Mouse (Mus musculus) liver, postnatal 0 days (tissue): ENCODE measurements around the gene Nr2f1.

Experiments
- CTCF ChIP-seq: sonication (generic); IDR thresholded peaks from 2 replicates; pipeline ENCODE4 v1.5.1; 2016; ENCODE audit warnings: antibody characterized with exemption, low read depth
- EP300 ChIP-seq: IDR thresholded peaks from 2 replicates; pipeline ENCODE4 v1.6.1; 2016; ENCODE audit warnings: antibody characterized with exemption, low read depth, mild to moderate bottlenecking

DNA sequence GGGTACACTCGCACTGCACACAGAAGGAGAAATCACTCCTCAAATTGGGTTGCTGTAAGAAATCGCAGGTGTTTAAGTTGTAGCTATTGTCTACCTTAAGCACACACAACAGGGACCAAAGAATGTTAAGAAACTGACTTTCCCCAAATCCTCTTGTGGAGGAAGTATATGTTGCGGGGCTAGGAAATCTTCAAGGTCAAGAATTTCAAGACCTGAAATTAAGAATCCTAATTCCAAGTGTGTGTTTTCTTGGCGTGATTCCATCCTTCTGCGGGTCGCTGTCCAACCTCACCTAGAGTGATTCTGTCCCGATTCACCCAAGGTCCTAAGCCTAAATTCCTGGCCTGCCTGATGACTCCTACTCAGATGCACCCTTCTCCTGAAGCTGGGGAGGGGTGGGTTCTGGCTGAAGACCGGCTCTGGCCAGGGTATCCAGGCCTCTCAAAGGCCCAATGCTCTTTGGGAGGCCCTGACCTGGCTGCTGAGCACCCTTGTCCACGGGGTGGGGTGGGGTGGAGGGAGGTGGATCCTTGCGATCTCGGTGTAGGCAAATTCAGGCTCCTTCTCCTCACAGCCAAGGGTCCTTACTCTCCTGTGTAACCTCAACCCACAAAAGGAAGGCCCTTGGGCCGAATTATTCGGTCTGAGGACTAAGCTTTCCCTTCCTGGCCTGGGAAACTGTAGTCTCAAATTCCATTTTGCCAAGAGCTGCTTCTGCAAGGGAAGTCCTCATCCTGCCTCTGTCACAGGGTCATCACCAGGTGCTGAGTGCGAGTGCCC is 11.9 kb upstream of the Nr2f1 start:
- no peak for TF ChIP-seq EP300
- no peak for TF ChIP-seq CTCF
